Mouse (Mus musculus) myocyte (in vitro differentiated cells): ENCODE measurements at regions not wholly inside any gene's neighbourhood (a gene's known extent, or its start where the extent isn't known, plus 50 kb on each side); places are given as distances from the start of the nearest gene placed in this dataset.

Experiments
- H3K27me3 ChIP-seq: one replicate; pipeline ENCODE4 v1.6.1; 2011; ENCODE audit not compliant: control insufficient read depth, insufficient read depth, insufficient read length
- H3K36me3 ChIP-seq: one replicate; pipeline ENCODE4 v1.6.1; 2011; ENCODE audit not compliant: control insufficient read depth, insufficient read depth
- H3K4me2 ChIP-seq: one replicate; pipeline ENCODE4 v1.6.1; 2011; ENCODE audit warnings: low read depth, control low read depth
- H3K4me3 ChIP-seq: one replicate; pipeline ENCODE4 v1.5.1; 2011; ENCODE audit warnings: mild to moderate bottlenecking, control low read depth, moderate library complexity
- H3K79me2 ChIP-seq: one replicate; pipeline ENCODE4 v1.6.1; 2011; ENCODE audit not compliant: control insufficient read depth, insufficient read depth
- H3ac ChIP-seq: one replicate; pipeline ENCODE4 v1.6.1; 2011; ENCODE audit not compliant: control insufficient read depth, insufficient read length
- CEBPB ChIP-seq: IDR thresholded peaks from 2 replicates; pipeline ENCODE4 v1.6.1; 2011; ENCODE audit warnings: mild to moderate bottlenecking, moderate library complexity; ENCODE audit not compliant: poor library complexity, insufficient read depth, severe bottlenecking
- E2F4 ChIP-seq: IDR thresholded peaks from one replicate; pipeline ENCODE4 v1.6.1; 2011; ENCODE audit warnings: mild to moderate bottlenecking, control low read depth, moderate library complexity; ENCODE audit not compliant: insufficient read depth
- MAX ChIP-seq: IDR thresholded peaks from one replicate; pipeline ENCODE4 v1.6.1; 2011; ENCODE audit warnings: low read depth, mild to moderate bottlenecking, control low read depth
- MYOD1 ChIP-seq, 3 experiments: IDR thresholded peaks; one replicate each; pipeline ENCODE4 v1.6.1; 2011; ENCODE audit warnings: control low read depth in 2 of 3, low read depth in 2 of 3, mild to moderate bottlenecking in 2 of 3, moderate library complexity in 1 of 3; ENCODE audit not compliant: insufficient read length in 2 of 3, control insufficient read depth in 1 of 3
- MYOG ChIP-seq, 3 experiments: IDR thresholded peaks; one replicate each; pipeline ENCODE4 v1.6.1; 2011; ENCODE audit warnings: control low read depth in 2 of 3, low read depth in 2 of 3, mild to moderate bottlenecking in 2 of 3; ENCODE audit not compliant: insufficient read length in 2 of 3, control insufficient read depth in 1 of 3, insufficient read depth in 1 of 3
- POLR2A ChIP-seq: IDR thresholded peaks from one replicate; pipeline ENCODE4 v1.6.1; 2011; ENCODE audit warnings: low read depth, mild to moderate bottlenecking, control low read depth, moderate library complexity; ENCODE audit not compliant: insufficient read length
- POLR2AphosphoS2 ChIP-seq: IDR thresholded peaks from one replicate; pipeline ENCODE4 v1.6.1; 2011; ENCODE audit warnings: low read depth, control low read depth; ENCODE audit not compliant: insufficient read length
- REST ChIP-seq: IDR thresholded peaks from one replicate; pipeline ENCODE4 v1.6.1; 2011; ENCODE audit warnings: mild to moderate bottlenecking, control low read depth, moderate library complexity; ENCODE audit not compliant: insufficient read depth, insufficient read length
- SRF ChIP-seq: IDR thresholded peaks from one replicate; pipeline ENCODE4 v1.6.1; 2011; ENCODE audit warnings: low read depth; ENCODE audit not compliant: control insufficient read depth, insufficient read length
- TCF12 ChIP-seq: IDR thresholded peaks from one replicate; pipeline ENCODE4 v1.6.1; 2011; ENCODE audit warnings: mild to moderate bottlenecking, control low read depth; ENCODE audit not compliant: poor library complexity, insufficient read depth, severe bottlenecking
- TCF3 ChIP-seq: IDR thresholded peaks from one replicate; pipeline ENCODE4 v1.6.1; 2011; ENCODE audit warnings: low read depth, control low read depth; ENCODE audit not compliant: insufficient read length
- USF1 ChIP-seq: IDR thresholded peaks from one replicate; pipeline ENCODE4 v1.6.1; 2011; ENCODE audit warnings: low read depth, mild to moderate bottlenecking, control low read depth, moderate library complexity

DNA sequence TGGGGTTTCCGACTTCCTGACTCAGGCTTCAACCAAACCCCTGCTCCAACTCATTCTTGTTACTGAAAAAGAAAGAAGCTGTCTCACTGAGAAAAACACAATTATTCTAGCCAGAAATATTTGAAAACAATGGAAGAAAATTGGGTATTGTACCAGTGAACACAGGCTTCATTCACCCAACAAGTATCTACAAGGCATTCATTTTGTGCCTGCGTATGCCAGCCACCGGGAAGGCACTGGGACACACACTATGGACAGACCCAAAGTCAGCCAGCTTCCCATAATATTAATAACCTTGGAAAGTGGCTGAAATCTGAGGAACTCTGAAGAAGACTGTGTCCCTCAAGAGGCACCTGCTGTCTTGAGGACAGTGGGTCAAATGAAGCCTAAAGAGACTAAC lies 175.5 kb upstream of the Noct start:
- no peaks in the 10 kb centered on the region for H3K27me3 ChIP-seq
- no peak overlapping the region for H3K4me2 ChIP-seq
- H3ac ChIP-seq, result no peak overlapping the region
- no peaks in the 10 kb centered on the region for H3K79me2 ChIP-seq
- no peaks in the 10 kb centered on the region for H3K36me3 ChIP-seq
- TF ChIP-seq MYOG (IDR thresholded peaks at IDR 0.05; ENCODE audit: control insufficient read depth in 1 of 3, insufficient read depth in 1 of 3, insufficient read length in 2 of 3, low read depth in 2 of 3) (no peak), POLR2AphosphoS2 (no peak), TCF12 (no peak), CEBPB (no peak), POLR2A (no peak), E2F4 (no peak), MAX (no peak), REST (no peak), MYOD1 (IDR thresholded peaks at IDR 0.05; ENCODE audit: control insufficient read depth in 1 of 3, insufficient read length in 2 of 3, low read depth in 2 of 3) (no peak), USF1 (no peak), TCF3 (no peak), SRF (no peak)
- no peak overlapping the region for H3K4me3 ChIP-seq

DNA sequence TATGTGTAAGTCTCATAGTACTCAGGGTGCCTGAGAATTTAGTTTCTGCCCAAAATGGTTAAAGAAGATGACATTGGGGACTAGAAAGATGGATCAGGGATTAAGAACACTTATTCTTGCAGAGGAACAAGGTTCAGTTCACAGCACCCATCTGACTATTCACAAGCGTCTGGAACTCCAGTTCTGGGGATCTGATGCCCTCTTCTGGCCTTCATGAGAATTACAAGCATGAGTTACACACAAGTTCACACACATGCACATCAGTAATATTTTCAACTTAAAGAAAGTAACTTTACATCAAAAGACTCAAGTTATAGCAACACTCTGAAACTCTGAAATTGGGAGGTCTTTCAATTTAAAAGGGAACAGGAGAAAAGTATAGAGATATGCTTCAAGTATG lies 174.1 kb upstream of the Noct start:
- no peaks in the 10 kb centered on the region for H3K36me3 ChIP-seq
- H3K4me3 ChIP-seq, result no peak overlapping the region
- no peaks in the 10 kb centered on the region for H3K27me3 ChIP-seq
- H3K4me2 ChIP-seq, result no peak overlapping the region
- no peaks in the 10 kb centered on the region for H3K79me2 ChIP-seq
- TF ChIP-seq USF1 (no peak), MYOG (IDR thresholded peaks at IDR 0.05; ENCODE audit: control insufficient read depth in 1 of 3, insufficient read depth in 1 of 3, insufficient read length in 2 of 3, low read depth in 2 of 3) (no peak), E2F4 (no peak), POLR2A (no peak), POLR2AphosphoS2 (no peak), MAX (no peak), CEBPB (no peak), SRF (no peak), MYOD1 (IDR thresholded peaks at IDR 0.05; ENCODE audit: control insufficient read depth in 1 of 3, insufficient read length in 2 of 3, low read depth in 2 of 3) (no peak), TCF3 (no peak), REST (no peak), TCF12 (no peak)
- no peak overlapping the region for H3ac ChIP-seq

DNA sequence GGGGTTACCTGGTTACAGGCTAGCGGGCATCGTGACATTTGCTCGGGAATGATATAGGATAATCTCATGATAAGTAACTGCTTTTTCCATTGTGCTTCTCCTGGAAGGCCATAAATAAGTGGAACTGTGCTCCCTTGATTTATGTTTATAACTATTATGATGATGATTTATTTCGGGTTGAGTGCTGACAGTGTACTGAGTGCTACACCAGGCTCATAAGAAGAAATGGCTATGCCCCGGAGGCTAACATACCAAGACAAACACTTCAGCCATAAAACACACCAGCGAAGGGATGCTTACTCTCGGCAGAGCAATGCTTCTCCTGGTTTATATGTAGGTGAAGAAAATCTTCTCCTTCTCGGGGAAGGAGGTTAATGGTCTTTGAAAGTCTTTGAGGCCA lies 169.2 kb upstream of the Noct start:
- Histone ChIP-seq H3K4me2 (no peak overlapping the region), H3K4me3 (no peak overlapping the region), H3K79me2 (no peaks in the 10 kb centered on the region), H3ac (no peak overlapping the region), H3K36me3 (no peaks in the 10 kb centered on the region), H3K27me3 (no peaks in the 10 kb centered on the region)
- TF ChIP-seq POLR2AphosphoS2 (no peak), POLR2A (no peak), USF1 (no peak), MYOD1 (IDR thresholded peaks at IDR 0.05; ENCODE audit: control insufficient read depth in 1 of 3, insufficient read length in 2 of 3, low read depth in 2 of 3) (no peak), MAX (no peak), E2F4 (no peak), TCF3 (no peak), SRF (no peak)

DNA sequence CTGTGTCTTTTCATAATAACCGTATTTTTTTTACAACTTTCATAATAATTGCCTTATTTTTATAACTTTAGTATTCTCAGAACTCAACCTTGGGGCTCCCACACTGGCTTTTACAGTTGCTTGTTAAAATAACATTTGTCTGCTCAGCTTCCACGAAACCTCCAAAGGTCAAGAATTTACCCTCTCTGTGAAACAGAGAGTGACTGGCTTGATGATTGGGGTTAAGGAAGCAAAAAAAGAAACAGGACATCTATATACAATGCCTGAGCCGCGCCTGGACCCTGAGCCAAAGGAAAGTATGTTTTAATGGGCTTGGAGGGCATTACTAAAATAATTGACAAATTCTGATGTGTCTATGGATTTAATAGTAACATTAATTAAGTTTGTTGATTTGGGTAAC lies 160.0 kb upstream of the Noct start:
- no peaks in the 10 kb centered on the region for H3K79me2 ChIP-seq
- no peaks in the 10 kb centered on the region for H3K36me3 ChIP-seq
- H3K4me3 ChIP-seq, result no peak overlapping the region
- H3ac ChIP-seq, result no peak overlapping the region
- no peaks in the 10 kb centered on the region for H3K27me3 ChIP-seq
- TF ChIP-seq TCF12, result no peak
- TF ChIP-seq MAX, result no peak
- TF ChIP-seq CEBPB, result no peak
- no peak for TF ChIP-seq REST
- no peak for TF ChIP-seq SRF
- no peak for TF ChIP-seq MYOD1 (IDR thresholded peaks at IDR 0.05; ENCODE audit: control insufficient read depth in 1 of 3, insufficient read length in 2 of 3, low read depth in 2 of 3)
- TF ChIP-seq POLR2AphosphoS2, result no peak
- TF ChIP-seq E2F4, result no peak
- TF ChIP-seq TCF3, result no peak
- no peak for TF ChIP-seq USF1
- TF ChIP-seq POLR2A, result no peak
- H3K4me2 ChIP-seq, result no peak overlapping the region

DNA sequence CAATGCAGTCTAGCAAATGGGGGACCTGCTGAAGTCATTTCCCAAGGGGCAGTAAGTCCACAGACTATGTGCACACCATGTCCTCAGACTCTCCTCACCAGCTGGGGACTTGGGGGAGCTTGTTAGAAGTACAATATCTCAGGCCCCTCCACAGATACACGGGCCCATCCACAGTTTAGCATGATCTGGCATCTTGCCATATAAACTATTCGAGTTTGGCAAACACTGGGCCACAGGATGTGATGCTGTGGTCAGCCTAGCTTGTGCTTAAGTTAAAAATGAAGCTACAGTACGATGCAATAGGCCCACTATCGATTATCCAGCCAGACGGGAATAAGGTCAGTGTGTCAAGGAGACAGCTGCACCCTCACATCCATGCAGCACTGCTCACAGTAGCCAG lies 157.9 kb upstream of the Noct start:
- H3K36me3 ChIP-seq, result no peaks in the 10 kb centered on the region
- no peak for TF ChIP-seq MAX
- TF ChIP-seq POLR2AphosphoS2, result no peak
- no peak for TF ChIP-seq CEBPB
- no peak for TF ChIP-seq TCF12
- TF ChIP-seq SRF, result no peak
- TF ChIP-seq MYOD1 (IDR thresholded peaks at IDR 0.05; ENCODE audit: control insufficient read depth in 1 of 3, insufficient read length in 2 of 3, low read depth in 2 of 3), result no peak
- TF ChIP-seq E2F4, result no peak
- no peak for TF ChIP-seq POLR2A
- no peak for TF ChIP-seq USF1
- no peak for TF ChIP-seq TCF3
- no peak overlapping the region for H3ac ChIP-seq
- no peaks in the 10 kb centered on the region for H3K79me2 ChIP-seq
- H3K4me3 ChIP-seq, result no peak overlapping the region
- no peak overlapping the region for H3K4me2 ChIP-seq
- no peaks in the 10 kb centered on the region for H3K27me3 ChIP-seq
